Mouse (Mus musculus) cerebellum, postnatal 36 days (tissue): ENCODE results near the gene Fgfr2.
"Not testable (repeated sequence)": the region's sequence is repeated elsewhere in the genome, so short reads cannot be mapped to it uniquely, and the experiment has no call there.

Experiments
- DNase-seq, 2 experiments: peaks; one replicate each; pipeline ENCODE4 v3.0.0; 2021 to 2022; ENCODE audit warnings: mixed read lengths in 2 of 2

Fgfr2 gene

GRCm38 (mm10) chr7:130472683-130473082 lies 2650.5 kb downstream of the Fgfr2 start:
- no peak for DNase-seq

GRCm38 (mm10) chr7:130471045-130471444 lies 2652.1 kb downstream of the Fgfr2 start:
- DNase-seq, result no peak

GRCm38 (mm10) chr7:130455587-130456246 lies 2667.4 kb downstream of the Fgfr2 start:
- DNase-seq, result no peak

GRCm38 (mm10) chr7:130454226-130454625 lies 2668.9 kb downstream of the Fgfr2 start:
- no peak for DNase-seq

- no peak for DNase-seq
Observed at GRCm38 (mm10) chr7:130435776-130436175, 2687.4 kb downstream of the Fgfr2 start.

- DNase-seq, result no peak
Observed at GRCm38 (mm10) chr7:130432141-130432540, 2691.0 kb downstream of the Fgfr2 start.

GRCm38 (mm10) chr7:130426586-130426985 lies 2696.6 kb downstream of the Fgfr2 start:
- no peak for DNase-seq

- no peak for DNase-seq
Observed at GRCm38 (mm10) chr7:130425991-130426390, 2697.2 kb downstream of the Fgfr2 start.

GRCm38 (mm10) chr7:130419961-130420360 lies 2703.2 kb downstream of the Fgfr2 start:
- DNase-seq, result no peak

GRCm38 (mm10) chr7:130407622-130408021 lies 2715.5 kb downstream of the Fgfr2 start:
- no peak for DNase-seq

GRCm38 (mm10) chr7:130403346-130403745 lies 2719.8 kb downstream of the Fgfr2 start:
- DNase-seq, result no peak

GRCm38 (mm10) chr7:130394697-130395096 lies 2728.5 kb downstream of the Fgfr2 start:
- no peak for DNase-seq

GRCm38 (mm10) chr7:130390060-130390459 lies 2733.1 kb downstream of the Fgfr2 start:
- DNase-seq, result not testable (repeated sequence)

GRCm38 (mm10) chr7:130386308-130386707 lies 2736.8 kb downstream of the Fgfr2 start:
- DNase-seq, result no peak

- no peak for DNase-seq
Observed at GRCm38 (mm10) chr7:130385732-130386294, 2737.3 kb downstream of the Fgfr2 start.

- no peak for DNase-seq
Observed at GRCm38 (mm10) chr7:130382126-130382525, 2741.0 kb downstream of the Fgfr2 start.

- DNase-seq, result no peak
Observed at GRCm38 (mm10) chr7:130381387-130381951, 2741.7 kb downstream of the Fgfr2 start.

GRCm38 (mm10) chr7:130380769-130381355 lies 2742.3 kb downstream of the Fgfr2 start:
- DNase-seq, result peak; percentile 79 to 80

GRCm38 (mm10) chr7:130380367-130380766 lies 2742.8 kb downstream of the Fgfr2 start:
- DNase-seq, result no peak

- DNase-seq, result no peak
Observed at GRCm38 (mm10) chr7:130379886-130380285, 2743.3 kb downstream of the Fgfr2 start.

GRCm38 (mm10) chr7:130378308-130378707 lies 2744.8 kb downstream of the Fgfr2 start:
- DNase-seq, result no peak

- DNase-seq, result no peak
Observed at GRCm38 (mm10) chr7:130374311-130374710, 2748.8 kb downstream of the Fgfr2 start.

- DNase-seq, result no peak
Observed at GRCm38 (mm10) chr7:130368827-130369641, 2754.1 kb downstream of the Fgfr2 start.
